Mouse (Mus musculus) lung, adult 2 months (tissue): ENCODE results near the gene Ebf1.

Source experiments
- CTCF ChIP-seq: fragments of 200-500 bp; IDR thresholded peaks from 2 replicates; pipeline ENCODE4 v1.5.1; 2011; ENCODE audit warnings: mild to moderate bottlenecking, low read length, control low read depth; ENCODE audit not compliant: insufficient read depth
- POLR2A ChIP-seq: fragments of 200-500 bp; IDR thresholded peaks from 2 replicates; pipeline ENCODE4 v1.6.1; 2011; ENCODE audit warnings: low read depth, mild to moderate bottlenecking, control low read depth, low read length, borderline replicate concordance; ENCODE audit errors: extremely low read depth

GRCm38 (mm10) chr11:44894798-44895197 is 277.7 kb downstream of the Ebf1 start:
- TF ChIP-seq POLR2A (no peak), CTCF (no peak)
